In genomic region chr11:106673727-106674611, GRCm38 (mm10) we compare ENCODE assay signal across 8 mouse cellular contexts.
DNase-seq lines count a peak whose midpoint lies in the region; ATAC-seq lines count a peak whose summit lies in the region.

No protein-coding gene starts in this region.

- no peak overlapping the region for H3K4me2 ChIP-seq in hindbrain, embryonic 16.5 days (ENCODE audit: low read length)
- 0 out of 2 replicates have a peak overlapping the region, but pooled peaks have one; percentile 19 for H3K4me2 ChIP-seq in midbrain, embryonic 12.5 days (replicated peaks)

- no peaks in the 10 kb centered on the region for H3K9me3 ChIP-seq in hindbrain, embryonic 16.5 days (ENCODE audit: control insufficient read depth, low read length)
- H3K9me3 ChIP-seq in midbrain, embryonic 12.5 days: no peaks in the 10 kb centered on the region

- DNase-seq in heart, adult 11 months: peak; percentile 92
- DNase-seq in heart, adult 9 months (ENCODE audit: low spot score in 2 of 2): no peak
- DNase-seq in MN1 (ENCODE audit: low spot score): peak; percentile 35
- no peak for DNase-seq in embryo, embryonic 9.5 days (ENCODE audit: extremely low spot score)
- no peak for DNase-seq in adrenal gland, adult 18-20 months (ENCODE audit: low spot score in 2 of 2)
- DNase-seq in ovary, postnatal 10 days (ENCODE audit: low spot score): no peak

- peak overlapping the region; percentile 62 for H3K27ac ChIP-seq in hindbrain, embryonic 16.5 days (ENCODE audit: low read depth, low read length)
- H3K27ac ChIP-seq in midbrain, embryonic 12.5 days (replicated peaks): peak overlapping the region; percentile 54

- WGBS in hindbrain, embryonic 16.5 days: 73% methylated on average over 8 of the region's 8 CpGs
- 77% methylated on average over 8 of the region's 8 CpGs for WGBS in midbrain, embryonic 12.5 days

- no peaks in the 10 kb centered on the region for H3K27me3 ChIP-seq in hindbrain, embryonic 16.5 days (replicated peaks; ENCODE audit: control insufficient read depth, insufficient read depth, low read length)
- no peaks in the 10 kb centered on the region for H3K27me3 ChIP-seq in midbrain, embryonic 12.5 days

- H3K4me1 ChIP-seq in hindbrain, embryonic 16.5 days (ENCODE audit: control insufficient read depth, insufficient read depth, low read depth, low read length): peaks cover 18% of the 10 kb centered on the region
- H3K4me1 ChIP-seq in midbrain, embryonic 12.5 days: peaks cover 29% of the 10 kb centered on the region

- H3K4me3 ChIP-seq in hindbrain, embryonic 16.5 days (ENCODE audit: low read length): no peak overlapping the region
- H3K4me3 ChIP-seq in midbrain, embryonic 12.5 days: no peak overlapping the region

- H3K9ac ChIP-seq in hindbrain, embryonic 16.5 days (ENCODE audit: low read depth, low read length): no peak overlapping the region
- H3K9ac ChIP-seq in midbrain, embryonic 12.5 days (replicated peaks): no peak overlapping the region

- peak; percentile 48; the same call in 1 of the 2 replicates for ATAC-seq in hindbrain, embryonic 16.5 days
- ATAC-seq in midbrain, embryonic 12.5 days (ENCODE audit: low FRiP score, low read depth): peak; percentile 3; the same call in 1 of the 2 replicates

- no peaks in the 10 kb centered on the region for H3K36me3 ChIP-seq in hindbrain, embryonic 16.5 days (ENCODE audit: control insufficient read depth, insufficient read depth, low read length)
- H3K36me3 ChIP-seq in midbrain, embryonic 12.5 days: no peaks in the 10 kb centered on the region

Comparison
In these comparisons a context has a peak if more than half of its experiments do, and no peak if none do; other contexts are left out.
1. DNase-seq: peak in heart, adult 11 months (single experiment) and MN1 (single experiment); none in heart, adult 9 months (0 of 2), embryo, embryonic 9.5 days (single experiment), adrenal gland, adult 18-20 months (0 of 2) and ovary, postnatal 10 days (single experiment).